Mouse (Mus musculus) brain, adult 2 months (tissue): ENCODE results near the gene Zfp750.

Experiments
- DNase-seq: peaks from one replicate; pipeline ENCODE4 v3.0.0; 2011; ENCODE audit warnings: low read depth, low spot score

Zfp750 gene

GRCm38 (mm10) chr11:121542471-121542870 is 23.3 kb upstream of the Zfp750 start:
- DNase-seq = no peak

GRCm38 (mm10) chr11:121536528-121536927 is 17.4 kb upstream of the Zfp750 start:
- DNase-seq = no peak

GRCm38 (mm10) chr11:121529747-121530146 is 10.6 kb upstream of the Zfp750 start:
- no peak for DNase-seq

GRCm38 (mm10) chr11:121524191-121524590 is 5.1 kb upstream of the Zfp750 start:
- no peak for DNase-seq

GRCm38 (mm10) chr11:121522156-121522762 is 3.1 kb upstream of the Zfp750 start:
- DNase-seq = no peak

GRCm38 (mm10) chr11:121520761-121521160 is 1.6 kb upstream of the Zfp750 start:
- no peak for DNase-seq

- DNase-seq = no peak
Observed at GRCm38 (mm10) chr11:121519703-121520102, 570 bp upstream of the Zfp750 start.

- no peak for DNase-seq
Observed at GRCm38 (mm10) chr11:121517687-121518465, 1.3 kb downstream of the Zfp750 start.

GRCm38 (mm10) chr11:121516906-121517305 is 2.2 kb downstream of the Zfp750 start:
- no peak for DNase-seq

- no peak for DNase-seq
Observed at GRCm38 (mm10) chr11:121515996-121516395, 3.1 kb downstream of the Zfp750 start.

GRCm38 (mm10) chr11:121512896-121513572 is 6.1 kb downstream of the Zfp750 start:
- DNase-seq = peak; percentile 74

GRCm38 (mm10) chr11:121510512-121511246 is 8.5 kb downstream of the Zfp750 start:
- no peak for DNase-seq

- DNase-seq = no peak
Observed at GRCm38 (mm10) chr11:121508478-121508877, 10.7 kb downstream of the Zfp750 start.

GRCm38 (mm10) chr11:121502000-121502860 is 16.9 kb downstream of the Zfp750 start:
- DNase-seq = peak; percentile 69

- no peak for DNase-seq
Observed at GRCm38 (mm10) chr11:121501525-121501924, 17.6 kb downstream of the Zfp750 start.

- DNase-seq = no peak
Observed at GRCm38 (mm10) chr11:121500595-121500994, 18.5 kb downstream of the Zfp750 start.

GRCm38 (mm10) chr11:121490651-121491050 is 28.5 kb downstream of the Zfp750 start:
- no peak for DNase-seq

GRCm38 (mm10) chr11:121485882-121486281 is 33.3 kb downstream of the Zfp750 start:
- no peak for DNase-seq

GRCm38 (mm10) chr11:121481129-121481528 is 38.0 kb downstream of the Zfp750 start:
- no peak for DNase-seq

GRCm38 (mm10) chr11:121479476-121480203 is 39.5 kb downstream of the Zfp750 start:
- no peak for DNase-seq
